Mouse (Mus musculus): ENCODE data around the gene Kdm4b. TPM values are rescaled to one million over a fixed set of nuclear protein-coding genes. Genes with fewer than 3 reads are reported as not detected.

The Kdm4b gene
- polyA plus RNA-seq, 1 experiment from 2014 or later, result 33.7 TPM

DNA sequence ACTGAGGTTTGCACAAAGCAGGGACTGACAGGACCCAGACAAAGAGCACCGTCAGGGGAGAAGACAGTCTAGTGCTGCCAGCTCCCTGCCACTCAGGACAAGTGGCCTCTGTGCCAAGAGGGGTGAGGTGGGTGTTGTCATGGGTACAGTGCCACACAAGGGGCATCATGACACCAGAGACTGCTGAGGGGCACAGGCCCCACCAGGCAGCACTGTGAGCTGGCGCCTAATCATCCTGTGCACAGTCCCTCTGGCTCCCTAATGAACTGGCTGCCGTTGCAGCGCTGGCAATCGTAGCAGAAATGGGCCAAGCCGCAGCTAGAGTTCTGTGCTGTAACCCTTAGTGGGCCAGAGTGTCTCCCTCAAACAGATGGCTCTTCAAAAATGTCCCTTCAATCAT is 54.4 kb downstream of the Kdm4b start:
- H3K4me2 ChIP-seq (replicated peaks; ENCODE audit: low read depth, low read length), result no peak overlapping the region
- H3K4me1 ChIP-seq (replicated peaks; ENCODE audit: control insufficient read depth, insufficient read depth, low read length), result no peaks in the 10 kb centered on the region
- ATAC-seq (ENCODE audit: low FRiP score) (no peak), DNase-seq (ENCODE audit: low spot score) (no peak)
- H3K4me3 ChIP-seq (ENCODE audit: low read depth, low read length), result no peak overlapping the region
- no peak overlapping the region for H3K27ac ChIP-seq (ENCODE audit: low read depth, low read length)
- peaks cover 12% of the 10 kb centered on the region; the same call in 1 of the 2 replicates for H3K36me3 ChIP-seq (ENCODE audit: control insufficient read depth, insufficient read depth, low read length)
- H3K27me3 ChIP-seq (ENCODE audit: control insufficient read depth, insufficient read depth, low read length), result no peaks in the 10 kb centered on the region
- no peaks in the 10 kb centered on the region for H3K9me3 ChIP-seq (ENCODE audit: control insufficient read depth, low read length)
- WGBS, result 85% methylated on average over 6 of the region's 6 CpGs
- no peak overlapping the region for H3K9ac ChIP-seq (ENCODE audit: low read depth, low read length)

GRCm38 (mm10) chr17:56381183-56381582 is 55.3 kb downstream of the Kdm4b start:
- H3K36me3 ChIP-seq (ENCODE audit: control insufficient read depth, insufficient read depth, low read length), result peaks cover 13% of the 10 kb centered on the region; the same call in 1 of the 2 replicates
- 0 out of 2 replicates have a peak, but pooled peaks have one; percentile 25 for ATAC-seq (ENCODE audit: low FRiP score)
- 83% methylated on average over 5 of the region's 5 CpGs for WGBS

GRCm38 (mm10) chr17:56382997-56383396 is 57.1 kb downstream of the Kdm4b start:
- Histone ChIP-seq H3K9ac (ENCODE audit: low read depth, low read length) (no peak overlapping the region), H3K36me3 (ENCODE audit: control insufficient read depth, insufficient read depth, low read length) (peaks cover 8% of the 10 kb centered on the region; the same call in 1 of the 2 replicates), H3K4me1 (replicated peaks; ENCODE audit: control insufficient read depth, insufficient read depth, low read length) (no peaks in the 10 kb centered on the region), H3K4me2 (replicated peaks; ENCODE audit: low read depth, low read length) (no peak overlapping the region), H3K27me3 (ENCODE audit: control insufficient read depth, insufficient read depth, low read length) (no peaks in the 10 kb centered on the region), H3K27ac (ENCODE audit: low read depth, low read length) (no peak overlapping the region), H3K9me3 (ENCODE audit: control insufficient read depth, low read length) (no peaks in the 10 kb centered on the region), H3K4me3 (ENCODE audit: low read depth, low read length) (no peak overlapping the region)
- DNase-seq (ENCODE audit: low spot score), result no peak
- 59% methylated on average over 8 of the region's 8 CpGs for WGBS
- no peak for ATAC-seq (ENCODE audit: low FRiP score)

More at GRCm38 (mm10) chr17:56381183-56381582, 55.3 kb downstream of the Kdm4b start:
- Histone ChIP-seq H3K4me2 (replicated peaks; ENCODE audit: low read depth, low read length) (no peak overlapping the region), H3K4me3 (ENCODE audit: low read depth, low read length) (no peak overlapping the region), H3K27me3 (ENCODE audit: control insufficient read depth, insufficient read depth, low read length) (no peaks in the 10 kb centered on the region), H3K4me1 (replicated peaks; ENCODE audit: control insufficient read depth, insufficient read depth, low read length) (no peaks in the 10 kb centered on the region), H3K27ac (ENCODE audit: low read depth, low read length) (no peak overlapping the region), H3K9ac (ENCODE audit: low read depth, low read length) (no peak overlapping the region), H3K9me3 (ENCODE audit: control insufficient read depth, low read length) (no peaks in the 10 kb centered on the region)
- DNase-seq (ENCODE audit: low spot score), result no peak

GRCm38 (mm10) chr17:56384903-56385302 is 59.0 kb downstream of the Kdm4b start:
- H3K4me2 ChIP-seq (replicated peaks; ENCODE audit: low read depth, low read length), result no peak overlapping the region
- H3K4me3 ChIP-seq (ENCODE audit: low read depth, low read length), result no peak overlapping the region
- DNase-seq (ENCODE audit: low spot score) (no peak), ATAC-seq (ENCODE audit: low FRiP score) (peak; percentile 25; the same call in 1 of the 2 replicates)
- H3K9ac ChIP-seq (ENCODE audit: low read depth, low read length), result no peak overlapping the region
- H3K4me1 ChIP-seq (replicated peaks; ENCODE audit: control insufficient read depth, insufficient read depth, low read length), result no peaks in the 10 kb centered on the region
- H3K27me3 ChIP-seq (ENCODE audit: control insufficient read depth, insufficient read depth, low read length), result no peaks in the 10 kb centered on the region
- no peak overlapping the region for H3K27ac ChIP-seq (ENCODE audit: low read depth, low read length)
- WGBS, result 81% methylated on average over 6 of the region's 6 CpGs
- no peaks in the 10 kb centered on the region for H3K9me3 ChIP-seq (ENCODE audit: control insufficient read depth, low read length)
- peaks cover 11% of the 10 kb centered on the region for H3K36me3 ChIP-seq (ENCODE audit: control insufficient read depth, insufficient read depth, low read length)

DNA sequence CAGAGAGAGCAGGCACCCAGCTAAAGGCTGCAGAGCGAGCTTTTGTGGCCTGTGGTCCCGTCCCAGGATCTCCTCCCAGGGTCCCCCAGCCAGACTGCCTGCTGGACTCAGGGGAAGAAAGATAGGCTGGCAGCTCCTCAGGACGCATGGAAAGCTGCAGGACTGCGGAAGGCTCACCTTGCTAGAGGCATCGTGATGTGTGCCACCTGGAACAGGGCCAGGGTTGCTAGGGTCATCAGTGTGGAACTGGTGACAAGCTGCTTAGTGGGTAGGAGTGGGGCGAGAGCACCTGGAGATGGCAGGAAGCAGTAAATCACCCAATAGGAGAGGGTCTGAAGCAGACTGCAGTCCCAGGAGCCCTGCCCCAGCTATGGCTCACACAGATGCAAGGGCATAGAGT is 61.8 kb downstream of the Kdm4b start:
- H3K4me1 ChIP-seq (replicated peaks; ENCODE audit: control insufficient read depth, insufficient read depth, low read length), result no peaks in the 10 kb centered on the region
- no peak overlapping the region for H3K9ac ChIP-seq (ENCODE audit: low read depth, low read length)
- 95% methylated on average over 6 of the region's 6 CpGs for WGBS
- H3K36me3 ChIP-seq (ENCODE audit: control insufficient read depth, insufficient read depth, low read length), result peaks cover 13% of the 10 kb centered on the region
- H3K4me2 ChIP-seq (replicated peaks; ENCODE audit: low read depth, low read length), result no peak overlapping the region
- DNase-seq (ENCODE audit: low spot score), result no peak
- no peak for ATAC-seq (ENCODE audit: low FRiP score)
- H3K27ac ChIP-seq (ENCODE audit: low read depth, low read length), result no peak overlapping the region
- H3K4me3 ChIP-seq (ENCODE audit: low read depth, low read length), result no peak overlapping the region
- H3K9me3 ChIP-seq (ENCODE audit: control insufficient read depth, low read length), result no peaks in the 10 kb centered on the region
- no peaks in the 10 kb centered on the region for H3K27me3 ChIP-seq (ENCODE audit: control insufficient read depth, insufficient read depth, low read length)

DNA sequence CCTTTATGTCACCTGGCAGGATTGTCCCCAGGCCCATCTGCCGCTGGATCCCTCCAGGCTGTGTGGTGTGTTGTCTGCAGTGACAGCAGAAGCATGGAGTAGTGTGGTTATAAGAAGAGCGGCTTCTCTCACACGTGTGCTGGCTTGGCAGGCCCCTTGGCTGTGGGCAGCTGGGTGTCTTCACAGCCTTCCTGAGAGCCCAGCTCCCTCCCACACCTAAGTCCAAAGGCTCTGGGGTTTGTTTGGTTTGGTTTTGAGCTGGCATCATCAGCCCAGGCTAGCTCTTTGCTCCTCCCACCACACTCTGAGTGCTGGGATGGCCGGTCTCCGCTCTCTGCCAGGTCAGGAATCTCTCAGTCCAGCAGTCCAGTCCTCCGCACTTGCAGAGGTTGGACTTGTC is 67.4 kb downstream of the Kdm4b start:
- H3K36me3 ChIP-seq (ENCODE audit: control insufficient read depth, insufficient read depth, low read length), result peaks cover 20% of the 10 kb centered on the region; the same call in 1 of the 2 replicates
- no peak overlapping the region for H3K4me3 ChIP-seq (ENCODE audit: low read depth, low read length)
- no peak overlapping the region for H3K4me2 ChIP-seq (replicated peaks; ENCODE audit: low read depth, low read length)
- ATAC-seq (ENCODE audit: low FRiP score), result no peak
- H3K27ac ChIP-seq (ENCODE audit: low read depth, low read length), result no peak overlapping the region
- no peak for DNase-seq (ENCODE audit: low spot score)
- H3K9ac ChIP-seq (ENCODE audit: low read depth, low read length), result no peak overlapping the region
- H3K4me1 ChIP-seq (replicated peaks; ENCODE audit: control insufficient read depth, insufficient read depth, low read length), result no peaks in the 10 kb centered on the region
- H3K27me3 ChIP-seq (ENCODE audit: control insufficient read depth, insufficient read depth, low read length), result no peaks in the 10 kb centered on the region
- 91% methylated on average over 6 of the region's 6 CpGs for WGBS
- no peaks in the 10 kb centered on the region for H3K9me3 ChIP-seq (ENCODE audit: control insufficient read depth, low read length)

DNA sequence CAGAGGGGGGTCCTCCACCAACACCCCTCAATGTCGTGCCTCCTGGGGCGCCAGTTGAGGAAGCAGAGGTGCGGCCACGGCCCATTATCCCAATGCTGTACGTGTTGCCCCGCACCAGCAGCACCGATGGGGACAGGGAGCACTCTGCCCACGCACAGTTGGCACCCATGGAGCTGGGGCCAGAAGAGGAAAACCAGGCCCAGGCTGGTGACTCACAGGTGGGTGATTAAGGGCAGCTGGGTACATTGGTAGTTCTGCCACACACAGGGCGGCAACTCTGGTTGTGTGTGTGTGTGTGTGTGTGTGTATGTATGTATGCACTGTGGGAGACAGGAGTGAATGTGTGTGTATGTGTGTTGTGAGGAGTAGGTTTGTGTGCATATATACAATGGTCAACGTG is 68.0 kb downstream of the Kdm4b start:
- ATAC-seq (ENCODE audit: low FRiP score) (no peak), DNase-seq (ENCODE audit: low spot score) (no peak)
- no peak overlapping the region for H3K9ac ChIP-seq (ENCODE audit: low read depth, low read length)
- no peaks in the 10 kb centered on the region for H3K4me1 ChIP-seq (replicated peaks; ENCODE audit: control insufficient read depth, insufficient read depth, low read length)
- peaks cover 17% of the 10 kb centered on the region; the same call in 1 of the 2 replicates for H3K36me3 ChIP-seq (ENCODE audit: control insufficient read depth, insufficient read depth, low read length)
- 97% methylated on average over 10 of the region's 10 CpGs for WGBS
- no peak overlapping the region for H3K4me2 ChIP-seq (replicated peaks; ENCODE audit: low read depth, low read length)
- H3K9me3 ChIP-seq (ENCODE audit: control insufficient read depth, low read length), result no peaks in the 10 kb centered on the region
- H3K27ac ChIP-seq (ENCODE audit: low read depth, low read length), result no peak overlapping the region
- no peak overlapping the region for H3K4me3 ChIP-seq (ENCODE audit: low read depth, low read length)
- H3K27me3 ChIP-seq (ENCODE audit: control insufficient read depth, insufficient read depth, low read length), result no peaks in the 10 kb centered on the region

- no peak overlapping the region for H3K27ac ChIP-seq (ENCODE audit: low read depth, low read length)
- H3K4me1 ChIP-seq (replicated peaks; ENCODE audit: control insufficient read depth, insufficient read depth, low read length), result no peaks in the 10 kb centered on the region
- H3K9ac ChIP-seq (ENCODE audit: low read depth, low read length), result no peak overlapping the region
- no peaks in the 10 kb centered on the region for H3K9me3 ChIP-seq (ENCODE audit: control insufficient read depth, low read length)
- WGBS, result 90% methylated on average over 6 of the region's 6 CpGs
- no peaks in the 10 kb centered on the region for H3K27me3 ChIP-seq (ENCODE audit: control insufficient read depth, insufficient read depth, low read length)
- H3K36me3 ChIP-seq (ENCODE audit: control insufficient read depth, insufficient read depth, low read length), result peaks cover 21% of the 10 kb centered on the region
- ATAC-seq (ENCODE audit: low FRiP score) (no peak), DNase-seq (ENCODE audit: low spot score) (no peak)
- no peak overlapping the region for H3K4me2 ChIP-seq (replicated peaks; ENCODE audit: low read depth, low read length)
- no peak overlapping the region for H3K4me3 ChIP-seq (ENCODE audit: low read depth, low read length)
These were observed 70.2 kb downstream of the Kdm4b start for GRCm38 (mm10) chr17:56396051-56396450.

GRCm38 (mm10) chr17:56400221-56400620 is 74.4 kb downstream of the Kdm4b start:
- Histone ChIP-seq H3K9me3 (ENCODE audit: control insufficient read depth, low read length) (no peaks in the 10 kb centered on the region), H3K36me3 (ENCODE audit: control insufficient read depth, insufficient read depth, low read length) (peaks cover 24% of the 10 kb centered on the region; the same call in 1 of the 2 replicates), H3K4me3 (ENCODE audit: low read depth, low read length) (no peak overlapping the region), H3K27ac (ENCODE audit: low read depth, low read length) (no peak overlapping the region), H3K4me1 (replicated peaks; ENCODE audit: control insufficient read depth, insufficient read depth, low read length) (no peaks in the 10 kb centered on the region), H3K4me2 (replicated peaks; ENCODE audit: low read depth, low read length) (no peak overlapping the region), H3K9ac (ENCODE audit: low read depth, low read length) (no peak overlapping the region), H3K27me3 (ENCODE audit: control insufficient read depth, insufficient read depth, low read length) (no peaks in the 10 kb centered on the region)
- no peak for ATAC-seq (ENCODE audit: low FRiP score)
- 95% methylated on average over 3 of the region's 3 CpGs for WGBS
- no peak for DNase-seq (ENCODE audit: low spot score)
